Mouse (Mus musculus) adrenal gland, adult (tissue): ENCODE data around the gene Tmem184a.

ENCODE experiments used
- DNase-seq, 2 experiments: peaks; one replicate each; pipeline ENCODE4 v3.0.0; 2022 to 2023; ENCODE audit warnings: low spot score in 1 of 2; ENCODE audit not compliant: inconsistent age in 2 of 2

Tmem184a gene

DNA sequence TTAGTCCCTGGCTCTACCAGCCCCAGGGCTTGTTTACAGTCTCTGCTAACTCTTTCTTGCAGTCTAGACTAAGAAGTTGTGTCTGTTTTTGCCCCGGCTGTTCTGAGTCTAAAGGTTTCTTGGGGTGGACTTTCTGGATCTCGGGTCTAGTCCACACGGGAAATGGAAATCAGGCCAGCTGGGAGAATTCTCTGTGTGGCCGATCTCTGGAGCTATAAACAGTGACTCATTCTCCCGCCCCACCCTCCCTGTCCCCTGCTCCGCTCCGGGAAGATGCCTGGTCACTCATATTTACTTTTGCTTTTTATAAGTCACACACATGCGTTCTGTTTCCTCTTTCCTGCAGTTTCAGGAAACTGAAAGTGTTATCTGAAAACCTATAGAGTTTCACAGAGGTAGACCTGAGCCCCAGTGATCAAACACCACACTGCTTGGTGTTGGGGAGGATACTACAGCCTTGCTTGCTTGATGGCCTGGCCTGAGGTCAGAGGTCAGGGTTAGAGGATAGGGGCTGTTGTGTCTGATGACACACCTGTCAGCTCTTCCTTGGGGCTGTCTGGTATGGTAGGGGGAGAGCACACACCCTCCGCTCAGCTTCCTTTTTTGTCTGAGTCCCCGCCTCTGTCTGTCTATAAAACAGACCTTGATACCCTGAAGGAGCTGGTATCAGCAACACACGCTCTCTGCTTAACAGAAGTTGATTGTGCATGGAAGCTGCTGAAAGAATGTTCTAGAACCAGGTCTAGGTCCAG, 26.2 kb downstream of the Tmem184a start:
- DNase-seq: peak; percentile 52 to 85

DNA sequence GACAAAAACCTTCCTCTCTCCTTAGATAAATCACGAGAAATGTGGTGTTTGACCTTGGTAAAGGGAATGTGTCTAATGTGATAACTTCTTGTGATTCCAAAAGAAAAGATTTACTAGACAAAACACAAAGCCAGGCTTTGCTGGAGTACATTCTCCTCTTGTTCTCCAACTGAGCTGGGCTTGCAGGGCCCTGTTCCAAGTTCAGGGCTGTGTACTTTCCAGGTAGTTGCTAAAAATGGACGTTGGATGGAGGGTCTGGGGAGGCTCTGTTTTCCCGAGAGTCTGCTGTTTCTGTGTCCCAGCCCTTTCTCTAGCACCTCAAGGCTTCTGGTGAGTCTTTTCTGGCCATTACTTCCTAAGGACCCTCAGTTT, 26.8 kb downstream of the Tmem184a start:
- no peak for DNase-seq

DNA sequence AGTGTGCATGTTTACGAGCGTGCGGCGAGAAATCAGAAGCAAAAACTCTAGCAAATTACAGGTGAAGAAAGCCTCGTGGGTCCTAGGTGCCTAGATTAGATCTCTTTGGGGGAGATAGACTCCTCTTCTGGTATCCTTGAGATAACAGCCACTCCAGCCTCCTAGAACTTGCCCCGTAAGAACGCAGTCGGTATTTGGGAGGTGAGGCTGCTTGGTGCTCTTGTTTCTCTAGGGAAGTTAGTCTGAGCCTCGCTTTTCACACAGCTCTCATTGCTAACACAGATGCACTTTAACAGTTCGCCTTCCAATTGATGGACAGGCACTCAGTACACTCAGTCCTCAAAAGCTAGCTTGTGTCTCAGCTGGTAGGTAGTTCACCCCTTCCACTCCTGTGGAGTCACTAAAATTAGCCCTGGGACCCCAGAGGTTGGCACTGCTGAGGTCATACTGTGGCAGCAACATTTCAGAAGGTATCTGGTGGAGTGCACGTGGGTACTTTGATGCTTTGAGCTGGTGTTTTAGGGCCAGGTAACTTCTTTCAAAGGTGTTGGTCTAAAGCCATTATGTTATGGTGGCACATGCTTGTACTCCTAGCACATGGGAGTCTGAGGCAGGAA, 27.4 kb downstream of the Tmem184a start:
- DNase-seq: peak in 1 of 2 experiments; percentile 76

DNA sequence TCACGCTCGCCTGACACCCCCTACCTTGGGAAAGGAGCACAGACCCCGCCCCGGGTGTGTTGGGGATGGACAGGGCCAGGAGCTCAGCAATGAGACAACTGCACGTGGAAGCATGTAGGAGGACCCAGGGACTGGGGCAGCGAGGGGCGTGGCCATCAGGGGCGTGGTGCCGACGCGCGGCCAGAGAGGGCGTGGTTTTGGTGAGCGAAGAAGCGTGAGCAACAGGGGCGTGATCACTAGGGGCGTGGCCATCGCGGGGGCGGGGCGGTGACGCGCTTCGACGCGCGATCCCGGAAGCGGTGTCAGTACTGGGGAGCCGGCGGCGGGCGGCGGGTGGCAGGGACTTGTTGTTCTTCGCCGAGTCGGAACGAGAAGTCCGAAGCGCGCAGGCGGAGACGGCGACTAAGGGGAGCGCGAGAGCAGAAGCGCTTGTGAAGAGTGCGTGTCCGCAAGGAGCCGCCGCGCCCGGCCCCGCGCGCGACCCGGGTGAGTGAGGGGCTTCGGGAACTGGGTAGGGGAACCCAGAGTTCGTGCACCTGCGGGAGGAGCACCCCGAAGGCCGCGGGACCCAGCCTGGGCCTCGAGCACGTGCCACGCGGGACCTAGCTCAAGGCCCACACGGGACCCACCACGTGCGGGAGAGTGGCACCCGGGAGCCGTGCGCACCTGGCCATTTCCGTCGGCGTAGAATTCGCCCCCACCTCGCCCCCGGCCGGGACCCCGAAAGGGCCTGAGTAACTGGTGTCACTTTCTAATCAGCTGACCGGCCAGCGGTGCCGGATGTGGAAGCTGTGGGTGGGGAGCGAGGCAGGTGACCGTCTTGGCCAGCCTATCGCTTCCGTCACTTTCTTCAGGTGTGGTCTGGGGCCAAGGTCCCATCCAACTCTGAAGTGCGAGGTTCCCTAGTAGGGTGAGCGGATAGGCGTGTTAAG, 28.2 kb downstream of the Tmem184a start, which contains the start of gene Mafk:
Gene Mafk (plus strand): TSS at position 287 of the 932 bp plus-strand sequence.
- peak; percentile 99 for DNase-seq

DNA sequence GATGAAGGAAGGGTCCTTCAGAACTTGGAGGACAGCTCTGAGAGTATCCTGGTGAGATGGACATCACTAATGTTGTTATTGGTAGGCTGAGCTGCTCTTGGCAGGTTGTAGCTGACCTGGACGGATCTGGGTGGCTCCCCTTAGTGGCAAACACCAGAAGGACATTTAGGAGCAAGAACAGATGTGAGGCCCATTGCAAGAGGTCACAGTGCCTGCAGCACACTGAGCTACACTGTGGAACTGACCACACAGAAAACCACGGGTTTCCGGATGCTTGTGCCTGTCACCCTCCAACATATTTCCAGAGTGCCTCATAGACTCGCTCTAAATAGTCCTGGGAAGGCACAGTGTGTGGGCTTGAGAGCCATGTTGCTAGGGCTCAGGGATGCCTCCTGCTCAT, 30.3 kb downstream of the Tmem184a start:
- peak in 1 of 2 experiments; percentile 57 for DNase-seq

DNA sequence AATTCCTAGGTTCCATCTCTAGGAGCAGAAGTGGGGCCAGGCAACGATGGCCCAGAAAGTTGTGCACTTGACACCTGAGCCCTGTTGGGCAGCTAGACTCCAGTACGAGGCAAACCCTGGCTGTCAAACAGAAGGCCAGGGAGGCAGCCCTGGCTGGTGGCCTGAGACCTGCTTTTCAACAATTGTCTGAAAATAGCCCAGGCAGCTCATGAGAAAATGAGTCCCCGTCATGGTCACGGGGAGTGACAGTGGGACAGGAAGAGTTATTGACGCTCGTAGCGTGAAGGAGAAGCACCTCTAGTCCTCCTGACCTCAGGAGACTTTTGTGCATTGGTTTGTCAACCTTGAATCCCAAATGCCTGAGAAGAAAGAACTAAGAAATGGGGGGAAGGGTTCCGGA, 38.3 kb downstream of the Tmem184a start:
- DNase-seq: peak in 1 of 2 experiments; percentile 39

DNA sequence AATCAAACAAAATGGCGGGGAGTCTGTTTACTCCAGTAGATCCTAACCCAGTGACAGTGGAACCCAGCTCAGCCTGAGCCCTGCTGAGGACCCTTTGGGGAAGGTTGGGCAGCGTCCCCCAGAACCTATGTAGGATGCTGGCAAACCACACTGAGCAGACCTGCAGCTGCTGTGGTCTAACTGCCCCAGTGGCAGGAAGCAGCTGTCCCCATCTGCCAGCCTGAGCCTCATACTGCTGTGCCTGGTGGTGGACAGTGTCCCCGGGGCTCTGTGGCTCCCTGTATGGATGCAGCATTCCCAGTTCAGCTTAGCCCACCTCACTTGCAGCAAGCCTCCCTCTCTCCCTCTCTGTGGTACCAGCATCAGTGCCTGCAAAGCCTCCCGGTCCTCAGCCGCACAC, 42.8 kb downstream of the Tmem184a start:
- no peak for DNase-seq

DNA sequence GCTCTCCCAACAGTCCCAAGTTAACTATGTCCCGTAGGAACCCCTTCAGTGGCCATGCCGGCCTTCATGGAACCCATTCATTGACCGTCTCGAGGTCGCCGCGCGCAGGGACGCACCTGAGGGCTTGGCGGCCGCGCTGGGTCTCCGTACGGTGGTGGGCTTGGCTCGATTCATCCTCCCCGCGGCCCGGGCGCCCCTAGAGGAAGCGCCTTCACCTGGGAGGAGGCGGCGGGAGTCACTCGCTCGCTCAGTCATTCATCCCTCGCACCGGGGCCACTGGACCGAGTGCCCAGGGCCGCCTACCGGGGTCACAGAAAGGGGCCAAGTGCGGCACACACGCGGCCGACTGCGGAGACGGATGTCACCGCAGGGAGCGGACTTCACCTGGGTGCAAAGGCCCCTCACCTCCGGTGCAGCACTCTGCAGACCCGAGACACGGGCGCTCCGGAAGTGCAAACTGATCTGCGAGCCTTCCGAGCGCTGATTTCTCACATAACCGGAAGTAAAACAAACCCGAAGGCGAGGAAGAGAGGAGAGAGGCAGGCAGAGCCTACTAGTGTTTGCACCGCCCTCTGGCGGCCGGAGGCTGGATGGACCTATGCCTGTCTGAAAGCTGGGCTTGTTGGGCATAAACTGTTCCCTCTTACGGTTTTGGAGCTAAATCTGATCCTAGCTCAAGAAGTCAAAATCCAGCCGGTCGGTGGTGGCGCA, 44.3 kb downstream of the Tmem184a start, which contains the start of gene Ints1:
Gene Ints1 (minus strand): TSS at position 459 of the 711 bp plus-strand sequence.
- DNase-seq: peak; percentile 94 to 98

DNA sequence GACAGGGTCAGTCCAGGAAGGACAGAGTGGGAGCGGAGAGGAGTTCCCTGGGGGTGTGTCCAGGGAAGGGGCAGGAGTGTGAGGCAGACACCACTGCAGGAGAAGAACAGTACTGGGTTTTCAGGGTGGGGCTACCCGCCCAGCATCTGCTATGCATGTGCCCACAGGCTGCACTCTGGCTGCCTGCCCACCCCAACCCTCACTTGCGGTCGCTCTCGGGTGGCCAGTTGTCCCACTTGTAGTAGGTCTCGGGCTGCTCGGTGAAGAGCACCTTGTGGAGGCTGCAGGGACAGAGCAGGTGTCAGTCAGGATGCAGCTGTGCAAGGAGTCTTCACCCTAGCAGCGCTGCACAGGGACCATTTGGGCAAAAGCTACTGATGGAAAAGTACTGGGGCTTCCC, 51.5 kb downstream of the Tmem184a start:
- no peak for DNase-seq

DNA sequence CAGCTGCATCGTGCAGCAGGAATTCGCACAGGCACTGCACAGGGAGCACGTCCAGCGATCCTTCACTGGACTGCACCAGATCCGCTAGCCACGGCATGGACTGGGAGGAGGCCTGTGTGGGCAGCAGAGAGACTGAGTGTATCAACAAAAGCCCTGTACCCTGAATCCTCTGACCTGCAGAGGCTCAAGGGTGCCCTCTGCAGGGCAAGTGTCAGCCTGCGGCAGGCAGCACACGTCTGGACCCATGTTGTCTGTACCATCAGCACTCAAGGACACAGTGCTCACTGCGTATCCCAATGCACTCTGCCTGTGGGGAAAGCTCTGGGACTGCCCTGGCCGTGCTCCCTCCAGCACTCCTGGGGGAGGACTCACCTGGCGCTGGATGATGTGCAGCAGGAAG, 55.4 kb downstream of the Tmem184a start:
- DNase-seq: no peak

DNA sequence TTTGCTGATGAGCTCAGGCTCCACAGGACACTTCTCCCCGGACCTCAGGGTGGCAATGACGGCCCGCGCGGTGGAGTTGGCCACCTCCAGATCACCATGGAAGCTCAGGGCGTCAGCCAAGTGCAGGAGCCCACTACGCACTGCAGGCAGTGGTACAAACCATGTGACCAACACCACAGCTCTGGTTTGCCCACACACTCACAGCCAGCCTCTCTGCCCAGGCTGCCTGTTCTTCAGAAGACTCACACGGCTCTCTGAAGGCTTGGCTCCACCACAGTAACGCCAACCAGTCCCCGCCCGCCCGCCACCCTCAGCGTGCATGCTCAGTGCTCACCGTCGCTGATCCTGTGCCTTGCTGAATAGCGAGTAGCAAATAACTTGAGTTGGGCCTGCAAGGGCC, 61.6 kb downstream of the Tmem184a start:
- no peak for DNase-seq

DNA sequence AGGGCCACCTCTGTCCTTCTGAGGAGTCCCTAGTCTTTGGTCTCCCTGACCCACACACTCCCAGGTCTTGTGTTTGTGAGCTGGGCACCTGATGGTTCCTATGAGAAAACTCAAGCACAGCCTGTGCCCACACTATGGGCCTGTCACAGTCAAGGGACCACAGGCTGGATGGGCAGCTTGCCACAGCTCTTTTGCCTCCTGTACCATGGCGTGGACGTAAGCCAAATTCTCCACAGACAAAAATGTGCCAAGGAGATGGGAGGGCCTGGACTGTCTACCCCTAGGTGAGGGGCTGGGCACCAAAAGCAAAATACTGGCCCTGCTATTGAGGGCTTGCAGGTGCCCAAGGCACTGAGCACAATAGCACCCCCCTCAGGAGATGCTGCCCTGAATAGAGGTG, 63.1 kb downstream of the Tmem184a start:
- no peak for DNase-seq

DNA sequence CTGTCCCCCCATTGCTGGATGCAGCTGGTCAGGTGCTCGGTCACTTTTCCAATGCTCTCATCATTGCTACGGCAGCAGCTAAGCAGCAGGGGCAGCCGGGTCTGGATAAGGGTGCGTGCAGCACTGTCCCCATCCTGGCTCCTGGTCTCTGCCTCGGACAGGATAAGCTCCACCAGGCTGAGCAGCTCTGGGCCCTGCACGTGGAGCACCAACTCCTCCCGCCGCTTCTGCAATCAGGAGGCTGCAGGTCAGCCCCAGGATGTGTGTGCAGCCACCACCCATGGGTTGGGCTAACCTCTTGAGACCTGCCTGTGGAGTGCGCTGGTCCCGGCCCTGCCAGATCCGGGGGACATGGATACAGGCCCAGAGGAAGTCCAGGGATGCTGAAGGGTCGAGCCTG, 63.6 kb downstream of the Tmem184a start:
- DNase-seq: no peak

DNA sequence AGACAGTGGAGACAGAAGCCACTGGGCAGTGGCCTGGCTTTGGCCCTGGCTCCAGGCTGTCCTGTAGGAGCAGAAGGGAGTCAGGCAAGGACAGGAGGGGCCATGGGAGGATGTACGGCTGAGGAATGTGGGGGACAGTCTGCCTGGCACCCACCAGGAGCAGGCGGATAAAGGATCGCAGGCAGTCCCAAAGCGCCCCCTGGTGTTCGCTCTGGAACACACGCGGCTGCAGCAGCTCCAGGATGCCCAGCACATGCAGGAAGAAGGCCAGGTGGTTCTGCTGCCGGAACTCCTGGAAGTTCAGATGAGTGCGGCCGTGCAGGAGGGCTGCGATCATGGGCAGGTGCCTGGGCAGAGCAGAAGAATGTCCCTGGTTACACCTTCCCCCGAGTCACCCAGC, 65.0 kb downstream of the Tmem184a start:
- DNase-seq: peak; percentile 41 to 76
